8 mouse cellular contexts compared by ENCODE assay signal in the genomic region with DNA sequence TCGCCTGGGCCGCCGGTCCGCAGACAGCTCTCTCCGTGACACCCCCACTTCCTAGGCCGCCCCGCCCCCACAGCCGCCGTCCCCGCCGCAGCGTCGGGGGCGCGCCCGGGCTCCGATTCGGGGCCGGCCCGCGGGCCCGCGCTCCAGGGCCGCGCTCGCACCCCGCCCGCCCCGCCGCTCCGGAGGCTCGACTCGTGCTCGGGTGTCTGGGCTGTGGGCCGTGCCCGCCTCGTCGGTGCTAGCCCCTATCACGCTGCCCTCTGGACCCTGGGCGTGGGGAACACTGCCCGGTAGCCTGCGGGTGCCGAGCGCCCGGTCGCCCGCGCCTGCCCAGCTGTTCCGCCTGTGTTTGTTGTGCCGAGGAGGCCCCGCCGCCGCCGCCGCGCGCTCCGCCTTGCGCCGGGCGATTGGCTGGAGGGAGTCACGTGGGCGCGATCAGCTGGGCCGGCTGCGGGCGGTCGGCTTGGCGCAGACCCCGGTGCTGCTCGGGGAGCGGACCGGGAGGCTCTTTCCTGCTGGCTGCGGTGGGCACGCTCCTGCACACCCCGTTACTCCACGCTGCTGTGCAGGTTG. TPM values are rescaled to one million over a fixed set of nuclear protein-coding genes. Genes with fewer than 3 reads are reported as not detected.
DNase-seq lines count a peak whose midpoint lies in the region; ATAC-seq and TF ChIP-seq lines count a peak whose summit lies in the region.

No protein-coding gene starts in this region.

- under 1% methylated on average over 76 of the region's 77 CpGs for WGBS in forebrain, embryonic 12.5 days
- under 1% methylated on average over 71 of the region's 77 CpGs for WGBS in heart, postnatal 0 days
- under 1% methylated on average over 40 of the region's 77 CpGs for WGBS in liver, embryonic 16.5 days (ENCODE audit: insufficient replicate concordance)
- under 1% methylated on average over 52 of the region's 77 CpGs for WGBS in neural tube, embryonic 14.5 days

- ATAC-seq in forebrain, embryonic 12.5 days (ENCODE audit: low FRiP score) = peak; percentile 82
- ATAC-seq in heart, postnatal 0 days (ENCODE audit: insufficient read depth, low read depth) = peak; percentile 65
- ATAC-seq in liver, embryonic 16.5 days (ENCODE audit: low read depth) = peak; percentile 52
- peak; percentile 66 for ATAC-seq in neural tube, embryonic 14.5 days (ENCODE audit: low read depth)

- TF ChIP-seq EP300 in heart, postnatal 0 days (IDR thresholded peaks at IDR 0.05; ENCODE audit: low read depth) = no peak

- peaks cover 9% of the 10 kb centered on the region for H3K4me1 ChIP-seq in forebrain, embryonic 12.5 days
- H3K4me1 ChIP-seq in heart, postnatal 0 days (ENCODE audit: control insufficient read depth, insufficient read depth) = peaks cover 14% of the 10 kb centered on the region
- peaks cover 16% of the 10 kb centered on the region for H3K4me1 ChIP-seq in liver, embryonic 16.5 days (ENCODE audit: control insufficient read depth, low read depth, low read length)
- peaks cover 10% of the 10 kb centered on the region; the same call in 1 of the 2 replicates for H3K4me1 ChIP-seq in neural tube, embryonic 14.5 days (ENCODE audit: control insufficient read depth, insufficient read depth, low read length)
- no peaks in the 10 kb centered on the region; the same call in 1 of the 2 replicates for H3K4me1 ChIP-seq in testis, adult 2 months (ENCODE audit: control insufficient read depth, insufficient read depth, low read length)

- H3K4me3 ChIP-seq in forebrain, embryonic 12.5 days (replicated peaks) = peak overlapping the region; percentile 86
- peak overlapping the region; percentile 96 for H3K4me3 ChIP-seq in heart, postnatal 0 days (ENCODE audit: low read depth, low read length)
- peak overlapping the region; percentile 94 for H3K4me3 ChIP-seq in liver, embryonic 16.5 days (ENCODE audit: low read depth, low read length)
- H3K4me3 ChIP-seq in neural tube, embryonic 14.5 days (ENCODE audit: low read depth, low read length) = peak overlapping the region; percentile 93
- H3K4me3 ChIP-seq in testis, adult 2 months (ENCODE audit: control insufficient read depth, low read depth, low read length) = peak overlapping the region; percentile 96

- peak overlapping the region; percentile 76 for H3K4me2 ChIP-seq in forebrain, embryonic 12.5 days
- H3K4me2 ChIP-seq in heart, postnatal 0 days (ENCODE audit: low read depth, low read length) = peak overlapping the region; percentile 81
- peak overlapping the region; percentile 86 for H3K4me2 ChIP-seq in liver, embryonic 16.5 days (ENCODE audit: low read depth, low read length)
- peak overlapping the region; percentile 59 for H3K4me2 ChIP-seq in neural tube, embryonic 14.5 days (ENCODE audit: low read depth, low read length)

- TF ChIP-seq CTCF in heart, postnatal 0 days (IDR thresholded peaks at IDR 0.05; ENCODE audit: low read depth) = no peak
- TF ChIP-seq CTCF in testis, adult 2 months (IDR thresholded peaks at IDR 0.05; ENCODE audit: control insufficient read depth, insufficient read depth, insufficient replicate concordance, low read depth, low read length) = no peak

- no peaks in the 10 kb centered on the region for H3K27me3 ChIP-seq in forebrain, embryonic 12.5 days
- H3K27me3 ChIP-seq in heart, postnatal 0 days (ENCODE audit: control insufficient read depth, insufficient read depth, low read length) = no peaks in the 10 kb centered on the region
- H3K27me3 ChIP-seq in liver, embryonic 16.5 days (ENCODE audit: control insufficient read depth, insufficient read depth, low read depth, low read length) = no peaks in the 10 kb centered on the region
- H3K27me3 ChIP-seq in neural tube, embryonic 14.5 days (ENCODE audit: control insufficient read depth, insufficient read depth, low read length) = no peaks in the 10 kb centered on the region
- H3K27me3 ChIP-seq in testis, adult 2 months (ENCODE audit: control insufficient read depth, insufficient read depth, low read length) = no peaks in the 10 kb centered on the region

- TF ChIP-seq POLR2A in testis, adult 2 months (IDR thresholded peaks at IDR 0.05; ENCODE audit: control insufficient read depth, low read depth, low read length) = peak; percentile 69

- H3K9me3 ChIP-seq in forebrain, embryonic 12.5 days = no peaks in the 10 kb centered on the region
- H3K9me3 ChIP-seq in heart, postnatal 0 days (replicated peaks; ENCODE audit: control insufficient read depth, low read length) = no peaks in the 10 kb centered on the region
- no peaks in the 10 kb centered on the region for H3K9me3 ChIP-seq in liver, embryonic 16.5 days (replicated peaks; ENCODE audit: control insufficient read depth, low read length)
- no peaks in the 10 kb centered on the region for H3K9me3 ChIP-seq in neural tube, embryonic 14.5 days (ENCODE audit: control insufficient read depth, low read length)

- peak overlapping the region; percentile 97 for H3K27ac ChIP-seq in forebrain, embryonic 12.5 days
- H3K27ac ChIP-seq in heart, postnatal 0 days (ENCODE audit: low read depth) = peak overlapping the region; percentile 100
- H3K27ac ChIP-seq in liver, embryonic 16.5 days (ENCODE audit: low read length) = peak overlapping the region; percentile 99
- H3K27ac ChIP-seq in neural tube, embryonic 14.5 days (ENCODE audit: low read depth, low read length) = peak overlapping the region; percentile 99
- peak overlapping the region; percentile 88 for H3K27ac ChIP-seq in testis, adult 2 months (ENCODE audit: control insufficient read depth, insufficient read depth, low read depth, low read length)

- peak; percentile 80 for DNase-seq in ES-CJ7 (ENCODE audit: low read depth, low spot score)
- DNase-seq in c-Kit-positive CD71-positive TER-119-positive erythroid progenitor cells, embryonic 14.5 days (ENCODE audit: low spot score) = peak; percentile 85
- DNase-seq in heart, postnatal 0 days (ENCODE audit: low spot score) = peak; percentile 89
- peak; percentile 94 to 96 for DNase-seq in kidney, postnatal 4 days

- peak overlapping the region; percentile 90 for H3K9ac ChIP-seq in forebrain, embryonic 12.5 days
- peak overlapping the region; percentile 98 for H3K9ac ChIP-seq in heart, postnatal 0 days (replicated peaks; ENCODE audit: low read depth, low read length)
- peak overlapping the region; percentile 100 for H3K9ac ChIP-seq in liver, embryonic 16.5 days (ENCODE audit: low read depth, low read length)
- peak overlapping the region; percentile 98 for H3K9ac ChIP-seq in neural tube, embryonic 14.5 days (replicated peaks; ENCODE audit: low read depth, low read length)

- no peaks in the 10 kb centered on the region for H3K36me3 ChIP-seq in forebrain, embryonic 12.5 days (replicated peaks)
- H3K36me3 ChIP-seq in heart, postnatal 0 days (replicated peaks; ENCODE audit: control insufficient read depth, insufficient read depth, low read length) = peaks cover 8% of the 10 kb centered on the region; the same call in 1 of the 2 replicates
- H3K36me3 ChIP-seq in liver, embryonic 16.5 days (ENCODE audit: control insufficient read depth, insufficient read depth) = peaks cover 3% of the 10 kb centered on the region
- no peaks in the 10 kb centered on the region for H3K36me3 ChIP-seq in neural tube, embryonic 14.5 days (ENCODE audit: control insufficient read depth, insufficient read depth, low read length)
- H3K36me3 ChIP-seq in testis, adult 2 months (ENCODE audit: control insufficient read depth, insufficient read depth, low read length) = no peaks in the 10 kb centered on the region

RNA-seq across cellular contexts. Expression of a gene that starts 1.0 kb away (rescaled TPM):
- 63.1 and 64.6 TPM in 2 replicates for polyA plus RNA-seq in forebrain, embryonic 12.5 days (2016; fragmentation: Nextera tagmentation; extraction: Ambion mirVana)
- 32.5 and 39.0 TPM in 2 replicates for total RNA-seq in heart, postnatal 0 days (2014; rRNA removed; ENCODE audit: low replicate concordance)
- 63.3 and 74.6 TPM in 2 replicates for polyA plus RNA-seq in heart, postnatal 0 days (2015; fragmentation: Nextera tagmentation; extraction: Ambion mirVana)
- polyA plus RNA-seq in liver, embryonic 16.5 days (2015; fragmentation: Nextera tagmentation; extraction: Ambion mirVana) = 88.3 and 92.7 TPM in 2 replicates
- polyA plus RNA-seq in neural tube, embryonic 14.5 days (2014; fragmentation: Nextera tagmentation; extraction: Ambion mirVana) = 125 and 131 TPM in 2 replicates
- 35.5 and 43.0 TPM in 2 replicates for polyA plus RNA-seq in testis, adult 2 months (2012; rRNA removed)

Comparison
In these comparisons a context has a peak if more than half of its experiments do, and no peak if none do; other contexts are left out.
1. Peak in every context shown above with its lines: DNase-seq, ATAC-seq, H3K4me3 ChIP-seq and H3K27ac ChIP-seq.